Mouse (Mus musculus): ENCODE measurements around the gene Ccdc154.

- no peak for TF ChIP-seq EP300 (IDR thresholded peaks at IDR 0.05; ENCODE audit: low read length)
- no peak for TF ChIP-seq CTCF (conservative IDR thresholded peaks at IDR 0.05 in 1 of 2, IDR thresholded peaks at IDR 0.05 in 1 of 2; ENCODE audit: low read depth in 2 of 2, low read length in 2 of 2)
- TF ChIP-seq USF1 (IDR thresholded peaks at IDR 0.05; ENCODE audit: low read depth, low read length), result no peak
Observed at GRCm38 (mm10) chr17:25219492-25220295, 57.4 kb downstream of the Ccdc154 start.

Data from CH12.LX (cell line).